Mouse (Mus musculus) kidney, postnatal 4 days (tissue): ENCODE data around the gene Dop1b.
"Not testable (repeated sequence)": the region's sequence is repeated elsewhere in the genome, so short reads cannot be mapped to it uniquely, and the experiment has no call there.

ENCODE experiments used
- DNase-seq, 2 experiments: peaks; one replicate each; pipeline ENCODE4 v3.0.0; 2021; ENCODE audit warnings: mixed read lengths in 2 of 2

Gene Dop1b

GRCm38 (mm10) chr16:93711411-93712188, at the start of gene Dop1b:
Dop1b (plus strand) TSS chr16:93711904.
- DNase-seq: peak; percentile 100

- DNase-seq: no peak
Measured at GRCm38 (mm10) chr16:93667976-93668375, 43.7 kb upstream of the Dop1b start.

DNA sequence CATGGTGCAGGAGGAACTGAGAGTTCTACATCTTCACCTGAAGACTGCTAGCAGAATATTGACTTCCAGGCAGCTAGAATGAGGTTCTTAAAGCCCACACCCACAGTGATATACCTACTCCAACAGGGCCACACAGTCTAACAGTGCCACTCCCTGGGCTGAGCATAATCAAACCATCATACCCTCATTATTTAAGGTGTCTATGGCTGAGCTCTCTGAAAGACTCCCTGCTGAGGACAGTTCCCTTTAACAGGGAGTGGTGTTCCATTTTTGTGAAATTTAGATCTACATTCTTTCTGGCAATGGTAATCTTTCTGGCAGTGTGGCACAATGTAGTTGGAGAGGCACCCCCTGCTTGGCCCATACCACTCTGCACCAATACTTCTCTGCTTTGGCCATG, 42.2 kb upstream of the Dop1b start:
- DNase-seq: no peak

DNA sequence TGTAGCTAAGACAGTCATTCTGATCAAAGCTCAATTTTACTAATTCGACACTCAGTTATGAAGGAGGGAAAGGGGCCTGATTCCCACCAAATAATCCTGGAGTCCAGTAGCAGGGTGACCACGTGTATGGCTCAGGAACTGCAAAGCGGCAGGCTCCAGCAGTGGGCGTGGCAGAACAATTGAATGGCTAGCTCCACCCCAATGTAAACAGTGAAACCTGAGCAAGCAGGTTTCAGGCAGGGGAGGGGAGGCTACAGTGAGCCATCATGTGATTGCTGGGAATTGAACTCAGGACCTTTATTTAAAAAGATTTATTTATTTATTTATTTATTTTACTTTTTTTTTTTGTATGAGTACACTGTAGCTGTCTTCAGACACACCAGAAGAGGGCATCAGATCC, 41.2 kb upstream of the Dop1b start:
- not testable (repeated sequence) for DNase-seq

DNA sequence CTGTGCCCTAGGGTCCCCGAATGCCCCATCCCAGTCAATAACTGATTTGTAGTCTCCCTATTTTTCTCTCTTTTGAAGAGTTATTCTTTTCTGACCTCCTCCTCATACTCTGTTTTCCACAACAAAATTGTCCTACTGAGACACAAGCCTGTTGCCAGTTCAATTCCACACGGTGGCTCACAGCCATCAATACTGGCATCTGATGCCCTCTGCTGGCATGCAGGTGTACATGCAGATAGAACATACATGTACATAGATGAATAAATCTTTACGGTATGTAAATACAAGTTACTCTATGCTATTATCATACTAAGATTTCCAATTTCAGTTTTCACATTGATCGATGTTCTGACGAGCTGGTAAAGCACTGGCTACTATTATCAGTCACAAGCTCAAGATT, 40.6 kb upstream of the Dop1b start:
- no peak for DNase-seq

DNA sequence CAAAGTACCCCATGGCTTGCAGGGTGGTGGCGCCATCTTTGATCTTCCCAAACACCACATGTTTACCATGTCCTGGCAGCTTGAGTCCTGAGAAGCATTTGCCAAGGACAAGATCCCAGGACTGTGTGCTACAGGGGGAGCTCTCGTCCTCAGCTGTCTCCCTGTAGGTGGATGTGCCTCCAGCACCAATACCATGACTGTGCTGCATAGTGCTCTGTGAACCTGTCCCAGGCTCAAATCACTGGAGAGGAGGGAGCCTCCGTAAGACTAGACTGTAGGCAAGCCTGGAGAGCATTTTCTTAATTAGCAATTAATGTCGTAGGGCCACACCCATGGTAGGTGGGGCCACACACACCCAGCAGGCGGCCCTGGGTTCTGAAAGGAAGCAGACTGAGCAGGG, 35.3 kb upstream of the Dop1b start:
- DNase-seq: no peak

DNA sequence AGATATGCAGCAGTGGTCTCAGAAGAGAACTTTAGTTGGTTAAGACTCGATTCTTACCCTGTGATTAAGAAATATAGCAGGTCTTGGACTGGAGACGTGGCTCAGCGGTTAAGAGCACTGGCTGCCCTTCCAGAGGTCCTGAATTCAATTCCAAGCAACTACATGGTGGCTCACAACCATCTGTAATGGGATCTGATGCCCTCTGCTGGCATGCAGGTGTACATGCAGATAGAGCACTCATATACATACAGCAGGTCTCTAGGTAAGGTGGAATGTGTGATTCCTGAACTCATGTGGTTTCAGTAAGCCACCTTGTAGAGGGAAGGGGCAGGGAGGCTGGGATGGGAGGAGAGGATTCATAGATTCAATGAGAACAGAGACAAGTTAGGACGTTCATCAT, 33.5 kb upstream of the Dop1b start:
- DNase-seq: no peak

DNA sequence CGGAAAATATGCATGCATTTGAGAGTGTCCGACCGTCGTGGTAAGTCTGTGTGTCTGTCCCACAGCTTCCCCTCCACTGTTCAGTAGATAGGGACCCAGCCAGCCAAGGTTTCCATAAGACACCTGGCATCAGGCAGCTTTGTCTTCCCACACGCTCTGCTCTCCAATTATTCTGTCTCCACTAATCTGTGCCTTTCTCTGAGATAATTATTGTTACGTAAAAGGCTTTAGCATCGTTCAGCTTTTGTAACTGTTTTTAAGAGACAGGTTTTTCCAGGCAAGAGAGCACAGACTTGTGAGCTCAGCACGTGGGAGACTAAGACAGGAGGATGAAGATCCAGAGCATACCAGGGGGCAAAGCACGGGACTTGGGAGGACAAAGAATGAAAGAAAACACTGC, 32.5 kb upstream of the Dop1b start:
- no peak for DNase-seq

DNA sequence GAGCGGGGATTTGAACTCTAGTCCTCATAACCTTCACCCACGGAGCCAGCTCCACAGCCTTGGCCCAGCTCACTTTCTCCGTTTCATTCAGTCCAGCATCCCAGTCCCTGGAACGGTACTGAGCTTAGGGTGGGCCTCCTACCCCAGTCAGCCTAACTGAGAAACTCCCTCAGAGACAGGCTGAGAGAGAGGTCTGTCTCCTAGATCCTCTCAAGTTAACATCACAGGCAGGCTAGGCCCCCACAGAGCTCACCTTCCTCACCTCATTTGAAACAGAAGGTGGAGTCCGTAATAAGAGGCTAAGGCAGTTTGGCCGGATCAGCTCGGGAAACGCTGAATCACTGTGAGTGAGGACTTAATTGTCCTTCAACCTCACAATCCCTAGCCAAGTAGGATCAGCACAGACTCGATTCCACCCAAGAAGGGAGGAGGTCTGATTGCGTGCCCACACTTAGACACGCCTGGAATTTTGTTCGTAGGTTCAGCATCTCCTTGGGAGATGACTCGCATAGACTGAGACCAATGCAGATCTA, 29.5 kb upstream of the Dop1b start:
- DNase-seq: no peak

- peak; percentile 84 to 89 for DNase-seq
Measured at GRCm38 (mm10) chr16:93682689-93683507, 28.8 kb upstream of the Dop1b start, which contains the start of gene Cbr3. Cbr3 (plus strand) TSS chr16:93683215.

DNA sequence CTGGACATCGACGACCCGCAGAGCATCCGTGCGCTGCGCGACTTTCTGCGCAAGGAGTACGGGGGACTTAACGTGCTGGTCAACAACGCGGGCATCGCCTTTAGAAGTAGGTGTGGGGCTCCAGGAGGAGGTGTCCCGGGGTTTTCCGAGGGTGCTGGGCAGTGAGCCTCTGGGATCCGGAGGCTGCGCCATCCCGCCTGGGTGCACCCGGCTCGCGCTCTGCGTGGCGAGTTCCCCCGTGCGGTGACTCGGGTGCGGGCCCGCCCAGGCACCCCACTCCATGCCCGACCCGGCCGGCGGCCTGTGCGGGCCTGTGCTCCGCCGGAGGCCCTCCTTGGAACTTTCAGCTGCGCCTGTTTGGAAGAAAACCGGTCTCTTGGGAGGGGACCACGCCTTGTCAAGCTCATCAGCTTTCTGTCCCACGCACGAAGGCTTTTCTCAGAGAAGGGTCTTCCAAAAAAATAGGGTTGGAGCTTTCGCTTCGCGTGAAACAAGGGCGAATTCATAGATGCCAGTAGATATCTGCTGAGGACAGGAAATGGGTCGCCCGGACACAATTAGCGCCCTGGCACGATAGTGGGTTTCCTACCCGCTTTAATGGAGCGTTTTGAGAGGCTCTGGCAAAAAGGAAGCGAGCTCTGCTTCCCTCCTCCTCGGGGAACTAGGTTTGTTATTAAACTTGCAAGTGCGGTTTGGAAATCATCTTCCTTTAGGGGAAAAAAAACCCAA, 28.0 kb upstream of the Dop1b start:
- peak; percentile 38 to 63 for DNase-seq

- peak in 1 of 2 experiments; percentile 12 for DNase-seq
Measured at GRCm38 (mm10) chr16:93684441-93684840, 27.3 kb upstream of the Dop1b start.

- DNase-seq: not testable (repeated sequence)
Measured at GRCm38 (mm10) chr16:93685783-93686182, 25.9 kb upstream of the Dop1b start.

DNA sequence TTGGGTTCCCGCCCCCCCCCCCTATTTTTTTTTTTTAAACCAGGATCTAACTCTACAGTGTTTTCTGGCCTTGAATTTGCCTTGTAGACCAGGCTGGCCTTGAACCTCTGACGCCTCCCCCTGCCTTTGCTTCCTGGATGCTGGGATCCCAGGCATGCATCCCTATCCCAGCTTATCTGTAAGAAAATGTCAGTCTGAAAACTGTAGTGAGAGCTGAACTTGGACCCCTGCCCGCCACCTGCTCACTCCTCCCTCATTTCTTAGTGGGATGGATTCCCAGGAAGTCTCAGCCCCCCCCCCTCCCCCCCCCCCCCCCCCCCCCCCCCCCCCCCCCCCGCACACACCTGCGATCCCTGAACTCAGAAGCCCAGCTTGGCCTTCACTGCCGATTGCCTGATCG, 25.3 kb upstream of the Dop1b start:
- peak in 1 of 2 experiments; percentile 6 for DNase-seq

DNA sequence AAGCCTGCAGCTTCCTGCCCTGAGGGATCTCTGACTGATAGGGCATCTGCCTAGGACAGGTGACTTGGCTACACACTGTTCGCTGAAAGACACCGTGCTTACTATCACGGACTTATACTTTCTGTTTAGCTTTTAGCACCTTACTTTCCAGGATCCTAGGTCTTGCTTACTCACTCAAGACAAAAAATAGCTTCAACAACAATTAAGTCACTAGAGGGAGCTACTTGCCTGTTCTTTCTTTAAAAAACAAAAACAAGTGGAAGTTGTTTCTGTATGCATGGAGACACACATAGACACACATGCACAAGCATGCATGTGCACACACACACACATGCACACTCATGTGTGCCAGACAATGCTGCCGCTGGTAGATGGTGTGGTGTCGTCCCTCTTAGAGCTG, 24.8 kb upstream of the Dop1b start:
- peak; percentile 6 for DNase-seq

DNA sequence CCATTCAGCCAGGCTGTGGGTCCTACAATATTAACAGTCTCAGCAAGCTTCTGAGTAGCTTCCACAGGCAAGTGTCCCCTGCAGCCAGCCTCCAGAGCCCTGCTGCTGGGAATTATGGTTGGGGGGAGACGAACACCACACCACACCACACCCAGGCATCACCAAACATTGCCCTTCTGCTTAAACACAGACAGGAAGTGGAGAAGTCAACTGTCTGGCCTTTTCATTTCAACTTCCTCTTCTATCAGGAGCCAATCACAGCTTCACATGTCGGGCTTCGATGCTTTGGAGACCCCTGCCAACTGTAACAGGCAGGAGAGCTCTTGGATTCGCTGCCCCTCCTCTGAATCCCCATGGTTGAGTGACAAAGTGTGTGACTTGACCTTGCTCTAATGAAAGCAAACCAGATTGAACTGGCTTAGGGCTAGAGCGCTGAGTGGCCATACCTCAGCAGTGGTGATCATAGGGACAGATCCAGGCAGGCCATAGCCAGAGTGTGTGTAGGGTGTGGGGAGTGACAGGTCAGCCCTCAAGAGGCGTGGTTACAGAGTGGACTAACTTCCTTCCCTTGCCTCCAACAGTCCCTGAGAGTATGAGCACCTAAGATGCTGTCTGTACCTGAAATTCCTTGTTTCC, 20.4 kb upstream of the Dop1b start:
- peak; percentile 3 to 14 for DNase-seq

- no peak for DNase-seq
Measured at GRCm38 (mm10) chr16:93692744-93693143, 19.0 kb upstream of the Dop1b start.

GRCm38 (mm10) chr16:93707116-93707515, 4.6 kb upstream of the Dop1b start:
- DNase-seq: no peak

DNA sequence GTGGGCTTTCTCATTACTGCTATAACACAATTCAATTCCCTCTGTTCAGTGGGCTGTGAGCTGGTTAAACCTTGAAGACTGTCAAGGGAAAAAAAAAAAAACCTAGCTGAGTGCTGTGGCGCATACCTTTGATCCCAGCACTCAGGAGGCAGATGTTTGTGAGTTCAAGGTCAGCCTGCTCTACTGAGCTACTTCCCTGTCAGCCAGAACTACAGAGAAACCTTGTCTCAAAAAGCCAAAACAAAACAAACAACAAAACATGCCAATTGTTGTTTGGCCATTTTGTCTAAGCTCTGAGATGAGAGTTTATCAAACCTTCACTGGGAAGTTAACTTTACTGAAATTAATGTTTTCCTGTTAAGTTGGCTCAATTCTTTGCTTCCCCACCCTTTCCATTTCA, 2.5 kb upstream of the Dop1b start:
- no peak for DNase-seq

DNA sequence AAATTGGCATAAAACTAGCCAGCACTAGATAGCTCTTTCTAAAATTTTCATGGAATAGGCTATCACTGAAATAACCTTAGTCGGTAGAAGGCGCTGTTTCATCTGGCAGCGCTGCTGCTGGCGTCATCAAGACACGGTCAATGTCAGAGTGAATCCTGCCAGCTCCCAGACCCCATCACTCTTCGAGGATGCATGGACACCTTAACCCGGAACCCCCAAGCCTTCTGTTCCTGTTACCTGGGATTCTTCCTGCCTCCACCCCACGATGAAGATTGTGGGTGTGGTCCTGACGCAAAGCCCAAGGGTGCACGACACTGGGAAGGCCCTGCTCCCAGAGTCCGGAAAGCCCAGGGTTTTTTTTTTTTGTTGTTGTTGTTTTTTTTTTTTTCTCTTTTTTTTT, 780 bp upstream of the Dop1b start:
- peak; percentile 70 to 79 for DNase-seq

GRCm38 (mm10) chr16:93712189-93712885, 633 bp downstream of the Dop1b start:
- DNase-seq: no peak

DNA sequence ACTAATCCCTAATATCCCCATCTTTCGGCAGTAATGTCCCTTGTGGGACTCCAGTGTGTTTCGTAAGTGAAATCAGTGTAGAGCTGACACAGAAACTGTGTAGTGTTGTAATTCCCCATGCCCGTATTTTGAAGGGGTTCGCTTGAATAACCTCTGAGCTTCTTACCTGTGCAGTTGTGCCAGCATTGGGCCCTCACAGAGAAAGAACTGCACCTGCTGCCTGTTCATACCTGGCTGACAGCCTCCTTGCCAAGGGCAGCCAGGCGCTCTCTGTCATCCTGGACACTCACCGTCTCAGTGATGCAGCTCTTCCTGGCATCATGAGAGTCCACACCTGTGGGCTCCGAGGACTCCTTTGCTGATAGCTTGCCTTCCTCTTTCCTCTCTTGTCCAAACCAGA, 1.3 kb downstream of the Dop1b start:
- DNase-seq: no peak
